Mouse (Mus musculus) frontal cortex, postnatal 10 days (tissue): ENCODE measurements at regions not wholly inside any gene's neighbourhood (a gene's known extent, or its start where the extent isn't known, plus 50 kb on each side); places are given as distances from the start of the nearest gene placed in this dataset.

Source experiments
- DNase-seq, 2 experiments: peaks; one replicate each; pipeline ENCODE4 v3.0.0; 2022; ENCODE audit warnings: low spot score in 2 of 2, mixed read lengths in 1 of 2

GRCm38 (mm10) chr3:156253172-156253934 is 308.2 kb upstream of the Negr1 start:
- no peak for DNase-seq

DNA sequence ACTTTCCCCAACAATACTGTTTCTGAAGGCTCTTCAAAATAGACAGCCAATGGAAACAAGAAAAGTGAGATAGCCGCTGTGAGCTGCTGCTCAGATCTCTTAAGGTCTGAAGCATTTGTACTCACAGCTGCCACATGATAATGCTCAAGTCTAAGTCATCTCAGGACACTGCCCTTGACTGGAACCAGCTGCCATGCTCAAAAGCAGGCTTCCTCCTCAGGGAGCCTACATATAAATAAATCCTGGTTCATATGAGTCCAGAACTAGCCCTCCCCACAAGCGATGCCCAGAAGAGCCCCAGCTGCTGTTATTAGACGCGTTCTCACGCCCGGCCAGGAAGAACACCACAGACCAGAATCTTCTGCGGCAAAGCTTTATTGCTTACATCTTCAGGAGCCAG is 304.9 kb upstream of the Negr1 start:
- no peak for DNase-seq

GRCm38 (mm10) chr3:156264654-156265053 is 296.9 kb upstream of the Negr1 start:
- DNase-seq: no peak

GRCm38 (mm10) chr3:156267727-156268126 is 293.9 kb upstream of the Negr1 start:
- DNase-seq: no peak

DNA sequence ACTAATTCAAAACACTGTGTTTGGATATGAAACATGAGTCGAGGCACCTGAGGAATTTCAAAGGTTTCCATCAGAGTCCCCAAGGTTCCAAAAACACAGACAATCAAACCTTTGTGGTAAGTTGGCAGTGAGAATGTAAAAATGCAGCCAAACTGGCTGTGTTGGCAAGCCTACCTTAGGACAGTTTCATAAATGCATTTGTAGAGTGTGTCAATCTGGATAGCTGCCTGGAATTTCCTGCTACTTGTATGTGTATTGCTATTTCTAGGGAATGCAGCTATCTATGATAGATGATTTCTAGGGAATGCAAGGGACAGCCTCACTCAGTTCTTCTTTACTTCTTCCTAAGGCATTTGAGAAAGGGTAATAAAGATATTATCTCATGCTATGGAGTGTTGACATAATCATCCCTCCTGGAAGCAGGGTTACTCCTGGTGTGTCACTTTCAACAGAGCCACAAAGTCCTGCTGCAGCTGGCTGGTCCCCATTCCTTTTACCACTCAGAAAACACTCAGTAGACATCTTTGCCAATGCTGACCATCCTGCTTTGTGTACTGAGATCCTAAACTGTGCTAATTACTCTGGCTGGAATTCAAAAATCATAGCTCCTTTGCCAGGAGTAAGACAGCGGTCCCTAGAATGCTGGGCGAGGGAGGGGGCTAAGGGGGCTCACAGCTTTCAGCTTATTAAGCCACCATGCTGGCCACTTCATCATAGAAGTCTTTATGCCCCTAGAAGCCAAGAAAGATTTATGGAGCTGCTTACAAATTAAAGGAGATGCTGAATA is 261.4 kb upstream of the Negr1 start:
- no peak for DNase-seq

DNA sequence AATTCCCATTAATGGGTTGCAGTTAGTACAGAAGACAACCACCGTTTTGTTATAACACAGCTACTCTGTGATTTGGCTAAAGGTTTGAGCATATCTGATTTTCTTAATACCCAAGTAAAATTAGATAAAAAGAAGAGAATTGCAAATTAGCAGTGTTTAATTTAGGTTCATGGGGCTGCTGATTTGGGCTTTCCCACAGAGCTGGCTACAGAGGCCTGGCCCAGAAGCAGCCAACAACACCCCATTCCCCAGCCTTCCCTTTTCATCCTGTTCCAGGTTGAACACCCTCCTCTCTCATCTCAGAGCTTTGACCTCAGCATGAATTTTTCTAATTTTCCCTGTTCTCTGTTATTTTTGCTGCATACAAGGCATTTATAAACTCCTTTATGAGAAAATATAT is 260.3 kb upstream of the Negr1 start:
- DNase-seq: no peak

- DNase-seq: no peak
These were observed 259.8 kb upstream of the Negr1 start for GRCm38 (mm10) chr3:156301745-156302144.

- DNase-seq: no peak
These were observed 257.4 kb upstream of the Negr1 start for GRCm38 (mm10) chr3:156304174-156304573.

GRCm38 (mm10) chr3:156305064-156305463 is 256.5 kb upstream of the Negr1 start:
- no peak for DNase-seq

GRCm38 (mm10) chr3:156335033-156335793 is 226.4 kb upstream of the Negr1 start:
- DNase-seq: no peak

- DNase-seq: no peak
These were observed 220.1 kb upstream of the Negr1 start for GRCm38 (mm10) chr3:156341484-156341883.

GRCm38 (mm10) chr3:156351727-156352126 is 209.9 kb upstream of the Negr1 start:
- no peak for DNase-seq

DNA sequence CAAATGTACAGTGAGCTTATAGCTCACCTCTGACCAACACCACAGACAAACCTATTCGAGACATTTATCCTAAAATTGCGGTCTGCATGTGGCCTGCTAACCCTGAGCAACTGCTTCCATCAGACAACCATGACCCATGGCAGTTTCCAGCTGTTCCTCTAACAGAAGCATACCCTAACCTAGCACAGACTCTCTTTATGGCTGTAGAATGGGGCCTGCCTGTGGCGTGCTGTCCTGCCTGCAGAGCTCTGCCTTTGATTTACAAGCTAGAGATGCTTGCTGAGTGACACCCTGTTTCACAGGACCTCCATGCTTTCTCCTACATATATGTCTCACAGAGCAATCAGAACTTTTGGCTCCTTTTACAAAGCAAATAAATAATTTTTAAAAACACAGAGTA is 208.2 kb upstream of the Negr1 start:
- no peak for DNase-seq

DNA sequence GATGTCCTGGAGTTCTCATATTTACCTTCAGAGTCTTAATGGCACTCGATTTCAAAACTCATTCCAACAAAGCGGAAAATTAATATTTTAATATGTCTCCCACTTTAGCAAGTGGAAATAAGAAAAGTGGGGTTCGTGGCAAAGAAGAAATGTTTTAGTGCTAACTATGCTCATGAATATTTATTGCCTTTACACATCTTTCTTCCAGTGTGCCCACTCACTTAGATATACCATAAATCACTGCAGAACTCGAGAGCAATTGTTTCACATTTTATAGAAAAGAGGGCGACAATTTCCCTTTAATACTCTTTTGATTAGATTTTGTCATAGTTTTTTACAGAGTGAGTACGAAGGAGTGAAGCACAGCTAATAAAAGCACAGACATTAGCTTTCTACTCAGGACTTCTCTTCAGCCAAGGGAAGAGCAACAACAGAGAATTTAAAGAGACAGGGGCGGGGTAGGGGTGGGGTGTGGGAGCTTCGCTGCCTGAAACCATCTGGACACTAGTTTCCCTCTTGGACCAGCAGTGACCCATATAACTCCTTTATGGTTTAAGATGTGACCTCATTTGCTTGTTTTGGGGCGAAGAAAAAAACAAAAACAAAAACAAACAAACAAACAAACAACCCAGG is 207.6 kb upstream of the Negr1 start:
- DNase-seq: no peak

- DNase-seq: no peak
These were observed 192.8 kb upstream of the Negr1 start for GRCm38 (mm10) chr3:156368669-156369343.

GRCm38 (mm10) chr3:156376717-156377116 is 184.9 kb upstream of the Negr1 start:
- no peak for DNase-seq

- no peak for DNase-seq
These were observed 178.7 kb upstream of the Negr1 start for GRCm38 (mm10) chr3:156382919-156383318.

DNA sequence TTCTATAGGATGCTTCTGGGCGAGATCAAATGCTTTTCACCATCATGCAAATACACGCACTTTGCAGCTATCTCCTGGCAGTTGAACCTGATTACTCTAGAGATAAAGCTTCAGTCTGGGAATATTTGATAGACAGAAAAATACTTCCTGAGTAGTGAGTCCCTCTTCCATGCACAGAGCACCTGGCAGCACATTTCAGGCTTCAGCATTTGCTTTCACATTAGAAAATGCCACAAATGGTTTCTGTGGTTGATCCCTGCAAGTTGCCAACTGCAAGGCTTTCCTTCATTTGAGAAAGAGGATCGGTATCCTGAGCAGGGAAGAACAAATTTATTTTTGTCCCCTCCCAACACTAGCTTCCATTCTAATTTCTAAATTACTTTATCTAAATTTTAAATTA is 155.5 kb upstream of the Negr1 start:
- no peak for DNase-seq

GRCm38 (mm10) chr3:156407112-156407511 is 154.5 kb upstream of the Negr1 start:
- DNase-seq: no peak

DNA sequence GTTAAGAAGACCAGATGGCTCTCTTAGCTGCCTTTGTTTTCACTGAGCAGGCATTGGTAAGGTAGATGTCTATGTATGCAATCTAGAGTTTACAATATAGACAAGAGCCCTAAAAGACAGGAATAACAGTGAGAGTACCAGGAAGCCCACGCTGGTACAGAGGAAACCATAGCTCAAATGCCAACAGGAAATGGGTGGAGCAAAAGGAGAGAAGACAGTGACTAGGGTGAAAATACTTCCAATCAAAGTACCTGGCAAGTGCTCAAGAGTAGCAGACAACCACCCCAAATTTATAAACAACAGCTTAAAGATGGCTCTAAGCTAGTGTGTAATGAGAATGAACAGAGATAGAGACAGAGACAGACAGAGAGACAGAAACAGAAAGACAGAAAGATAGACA is 151.5 kb upstream of the Negr1 start:
- no peak for DNase-seq

DNA sequence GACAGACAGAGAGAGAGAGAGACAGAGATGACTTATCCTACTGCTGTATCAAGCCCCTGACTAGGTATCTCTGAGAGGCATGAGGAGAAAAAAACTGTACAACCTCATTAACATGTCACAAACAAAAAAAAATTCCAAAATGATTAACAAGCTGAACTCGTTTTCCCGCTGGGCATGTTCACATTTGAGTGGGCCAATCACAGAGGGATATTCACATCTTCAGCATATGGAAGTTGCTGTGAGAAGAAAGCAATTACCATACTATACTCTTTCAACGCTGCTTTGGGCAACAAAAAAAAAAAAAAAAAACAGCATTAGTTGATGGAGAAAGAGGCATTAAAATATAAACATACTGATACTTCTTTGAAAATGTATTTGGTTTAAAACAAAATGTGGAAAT is 148.8 kb upstream of the Negr1 start:
- no peak for DNase-seq
